9 mouse cellular contexts compared by ENCODE assay signal in the genomic region with DNA sequence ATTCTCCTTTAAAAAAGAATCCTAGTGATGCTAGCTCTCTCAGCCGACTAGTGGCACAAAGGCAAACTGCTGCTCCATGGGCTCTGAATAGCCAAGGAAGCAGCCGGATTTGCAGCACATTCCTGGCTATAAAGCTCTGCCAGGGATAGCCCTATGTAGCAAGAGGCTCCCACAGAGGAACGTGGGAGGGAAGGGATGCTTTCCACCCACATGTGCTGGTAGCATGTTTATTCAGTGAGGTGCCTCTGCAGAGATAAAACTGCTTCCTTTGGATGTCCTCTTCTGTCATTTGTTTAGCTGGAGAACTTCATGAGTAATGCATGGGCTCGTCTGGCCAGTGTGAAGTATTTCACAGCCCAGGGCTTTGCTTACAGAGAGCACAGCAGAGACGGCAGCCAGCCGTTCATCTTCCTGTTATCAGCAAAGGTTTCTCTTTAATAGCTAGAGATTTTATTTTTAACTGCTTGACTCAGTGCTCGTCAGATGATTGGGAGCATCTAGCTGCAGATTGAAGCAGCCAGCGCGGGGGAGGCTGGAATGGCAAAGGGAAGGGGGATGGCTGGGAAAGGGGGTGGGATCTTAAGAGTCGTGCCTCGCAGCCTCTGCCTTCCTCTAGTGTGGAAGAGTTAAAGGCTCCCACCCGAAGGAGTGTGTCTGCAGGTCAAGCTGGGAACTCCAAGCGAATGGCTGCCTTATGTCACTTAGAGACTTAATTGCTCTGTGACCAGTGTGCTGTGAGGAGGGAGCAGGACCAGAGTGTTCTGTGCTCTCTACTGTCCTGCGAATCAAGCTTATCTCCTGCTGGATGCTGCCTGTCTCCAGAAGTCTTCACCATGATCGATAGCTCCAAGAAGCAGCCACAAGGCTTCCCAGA.
DNase-seq lines count a peak whose midpoint lies in the region; ATAC-seq lines count a peak whose summit lies in the region.
"Had no signal": no experiment of that assay in that cellular context is flagged by ENCODE, and none has a peak within 500 bp of the region (broad histone marks: within the 10 kb centered on the region; RNA-seq: fewer than 3 reads in every experiment).

No protein-coding gene starts in this region.

- H3K4me3 ChIP-seq in hindbrain, embryonic 14.5 days (replicated peaks; ENCODE audit: low read length), result peak overlapping the region; percentile 25
- peak overlapping the region; percentile 1 for H3K4me3 ChIP-seq in lung, embryonic 16.5 days (ENCODE audit: low read length)

- H3K4me2 ChIP-seq in hindbrain, embryonic 14.5 days (replicated peaks), result peak overlapping the region; percentile 51
- H3K4me2 ChIP-seq in lung, embryonic 16.5 days (ENCODE audit: low read depth, low read length), result peak overlapping the region; percentile 45

- H3K9me3 ChIP-seq in hindbrain, embryonic 14.5 days (ENCODE audit: control insufficient read depth, low read length), result no peaks in the 10 kb centered on the region
- H3K9me3 ChIP-seq in lung, embryonic 16.5 days (ENCODE audit: control insufficient read depth, low read length), result no peaks in the 10 kb centered on the region
- H3K9me3 ChIP-seq: G1E had no signal

- WGBS in hindbrain, embryonic 14.5 days, result 17% methylated on average over 15 of the region's 15 CpGs
- 7% methylated on average over 15 of the region's 15 CpGs for WGBS in lung, embryonic 16.5 days

- peak overlapping the region; percentile 44 for H3K9ac ChIP-seq in hindbrain, embryonic 14.5 days
- H3K9ac ChIP-seq in lung, embryonic 16.5 days (ENCODE audit: low read length), result no peak overlapping the region

- peaks cover 20% of the 10 kb centered on the region for H3K4me1 ChIP-seq in hindbrain, embryonic 14.5 days (replicated peaks; ENCODE audit: control insufficient read depth, insufficient read depth, low read length)
- H3K4me1 ChIP-seq in lung, embryonic 16.5 days (replicated peaks; ENCODE audit: control insufficient read depth, insufficient read depth, low read length), result peaks cover 23% of the 10 kb centered on the region

- ATAC-seq in hindbrain, embryonic 14.5 days (ENCODE audit: low FRiP score), result peak; percentile 74
- ATAC-seq in lung, embryonic 16.5 days (ENCODE audit: low read depth), result peak; percentile 83
- ATAC-seq in erythroid progenitor cell, adult 5-6 weeks (replicated peaks; ENCODE audit: low FRiP score, poor library complexity, severe bottlenecking), result no peak

- DNase-seq in Muller cell, postnatal 12 days (ENCODE audit: inconsistent ontology term), result peak; percentile 75
- peak; percentile 78 to 80 for DNase-seq in cerebellum, postnatal 14 days
- peak; percentile 69 to 76 for DNase-seq in frontal cortex, postnatal 25 days (ENCODE audit: low spot score in 2 of 2)
- peak; percentile 84 for DNase-seq in hindbrain, embryonic 14.5 days (ENCODE audit: low spot score)
- DNase-seq in layer of hippocampus, postnatal 25 days (ENCODE audit: extremely low spot score in 1 of 2, low spot score in 1 of 2), result peak; percentile 64 to 69
- DNase-seq in right cerebral cortex, adult 18-20 months, result peak; percentile 91

- H3K27ac ChIP-seq in hindbrain, embryonic 14.5 days, result peak overlapping the region; percentile 76
- peak overlapping the region; percentile 15 for H3K27ac ChIP-seq in lung, embryonic 16.5 days (ENCODE audit: low read length)

- H3K36me3 ChIP-seq in hindbrain, embryonic 14.5 days (replicated peaks; ENCODE audit: control insufficient read depth, insufficient read depth), result no peaks in the 10 kb centered on the region
- H3K36me3 ChIP-seq in lung, embryonic 16.5 days (ENCODE audit: control insufficient read depth, insufficient read depth, low read length), result no peaks in the 10 kb centered on the region
- H3K36me3 ChIP-seq: G1E had no signal

- H3K27me3 ChIP-seq in hindbrain, embryonic 14.5 days (ENCODE audit: control insufficient read depth, insufficient read depth, low read length), result no peaks in the 10 kb centered on the region
- no peaks in the 10 kb centered on the region for H3K27me3 ChIP-seq in lung, embryonic 16.5 days (ENCODE audit: control insufficient read depth, insufficient read depth, low read depth, low read length)
